Mouse (Mus musculus): ENCODE measurements at regions not wholly inside any gene's neighbourhood (a gene's known extent, or its start where the extent isn't known, plus 50 kb on each side); places are given as distances from the start of the nearest gene placed in this dataset.

- intact Hi-C loops (cut with DNase I; ENCODE audit: low total_unique reads), result no loop called here
- no peak for DNase-seq
These were observed 73.1 kb upstream of the Speer4f2 start for GRCm38 (mm10) chr5:17299846-17300245.

GRCm38 (mm10) chr5:17321501-17321900, 51.5 kb upstream of the Speer4f2 start:
- no peak for DNase-seq
- intact Hi-C loops (cut with DNase I; ENCODE audit: low total_unique reads), result no loop called here

Measured in gastrocnemius, postnatal 14 days (tissue).